Mouse (Mus musculus) liver, embryonic 16.5 days (tissue): ENCODE measurements around the gene Strn. TPM values are rescaled to one million over a fixed set of nuclear protein-coding genes. Genes with fewer than 3 reads are reported as not detected.

Experiments used
- ATAC-seq: fragments of 200-750 bp; cut with Nextera tagmentation; 2 replicates; pipeline ENCODE4 v1.8.0; 2017; ENCODE audit warnings: low read depth, mild to moderate bottlenecking, moderate number of reproducible peaks, moderate library complexity
- H3K27ac ChIP-seq: fragments of 300-500 bp; sonication (generic); 2 replicates; pipeline ENCODE4 v1.5.1; 2014; ENCODE audit warnings: mild to moderate bottlenecking, low read length
- H3K27me3 ChIP-seq: fragments of 300-500 bp; sonication (generic); 2 replicates; pipeline ENCODE4 v1.6.1; 2014; ENCODE audit warnings: low read depth, low read length, mixed read lengths; ENCODE audit not compliant: control insufficient read depth, insufficient read depth
- H3K36me3 ChIP-seq: fragments of 300-500 bp; sonication (generic); 2 replicates; pipeline ENCODE4 v1.6.1; 2014; ENCODE audit warnings: mild to moderate bottlenecking; ENCODE audit not compliant: control insufficient read depth, insufficient read depth
- H3K4me1 ChIP-seq: fragments of 300-500 bp; sonication (generic); 2 replicates; pipeline ENCODE4 v1.6.1; 2014; ENCODE audit warnings: low read depth, low read length, mixed read lengths; ENCODE audit not compliant: control insufficient read depth
- H3K4me2 ChIP-seq: fragments of 300-500 bp; sonication (generic); 2 replicates; pipeline ENCODE4 v1.6.1; 2014; ENCODE audit warnings: low read depth, low read length, mixed read lengths
- H3K4me3 ChIP-seq: fragments of 300-500 bp; sonication (generic); 2 replicates; pipeline ENCODE4 v1.5.1; 2014; ENCODE audit warnings: low read depth, mild to moderate bottlenecking, low read length
- H3K9ac ChIP-seq: fragments of 300-500 bp; sonication (generic); 2 replicates; pipeline ENCODE4 v1.6.1; 2014; ENCODE audit warnings: low read depth, low read length
- H3K9me3 ChIP-seq: fragments of 300-500 bp; sonication (generic); replicated peaks from 2 replicates; pipeline ENCODE4 v1.6.1; 2016; ENCODE audit warnings: low read length; ENCODE audit not compliant: control insufficient read depth
- WGBS: fragments of 180-500 bp; shearing (Covaris S2); extraction: QIAGEN DNeasy Blood & Tissue Kit; methylation state at CpG from one replicate; pipeline ENCODE4 v1.1.7; 2014; ENCODE audit not compliant: insufficient replicate concordance; 5-methylcytosine and 5-hydroxymethylcytosine counted together
- polyA plus RNA-seq: library from polyadenylated mRNA; unstranded; fragments of >200 nt; fragmentation: Nextera tagmentation; extraction: Ambion mirVana; gene quantifications from 2 replicates; pipeline ENCODE4 v1.2.1, GENCODE M21; 2015

Strn gene
- polyA plus RNA-seq, 1 experiment from 2014 or later: 2.6 TPM

DNA sequence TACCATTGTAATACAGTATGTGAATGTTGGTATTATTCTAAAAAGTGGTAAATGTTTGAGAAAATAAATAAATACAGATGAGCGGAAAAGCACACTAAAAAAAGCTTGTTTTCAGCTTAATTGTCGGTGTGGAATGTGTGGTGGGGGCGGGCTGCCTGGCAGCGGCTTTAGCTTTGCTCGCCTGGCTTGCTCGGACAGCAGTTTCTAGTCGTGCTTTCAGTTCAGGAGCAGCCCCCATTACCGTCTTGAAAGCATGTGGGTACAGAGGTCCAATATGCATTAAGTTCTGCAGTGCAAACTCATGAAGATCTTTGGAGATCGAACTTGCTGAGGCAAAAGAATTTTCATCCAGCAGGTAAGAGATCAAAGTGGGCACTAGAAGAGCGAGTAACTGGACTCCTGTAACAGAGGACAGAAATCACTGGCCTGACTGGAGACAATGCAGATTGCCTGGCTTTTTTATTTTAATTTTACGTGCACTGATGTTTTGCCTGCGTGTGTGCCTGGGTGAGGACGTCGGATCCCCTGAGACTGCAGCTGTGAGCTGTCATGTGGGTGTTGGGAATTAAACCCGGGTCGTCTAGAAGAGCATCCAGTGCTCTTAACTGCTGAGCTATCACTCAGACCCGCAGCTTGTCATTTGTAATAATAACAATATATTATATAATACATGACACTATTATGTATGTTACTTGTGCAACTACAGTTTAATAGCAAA is 16.1 kb upstream of the Strn start:
- WGBS: 80% methylated on average over 17 of the region's 17 CpGs

DNA sequence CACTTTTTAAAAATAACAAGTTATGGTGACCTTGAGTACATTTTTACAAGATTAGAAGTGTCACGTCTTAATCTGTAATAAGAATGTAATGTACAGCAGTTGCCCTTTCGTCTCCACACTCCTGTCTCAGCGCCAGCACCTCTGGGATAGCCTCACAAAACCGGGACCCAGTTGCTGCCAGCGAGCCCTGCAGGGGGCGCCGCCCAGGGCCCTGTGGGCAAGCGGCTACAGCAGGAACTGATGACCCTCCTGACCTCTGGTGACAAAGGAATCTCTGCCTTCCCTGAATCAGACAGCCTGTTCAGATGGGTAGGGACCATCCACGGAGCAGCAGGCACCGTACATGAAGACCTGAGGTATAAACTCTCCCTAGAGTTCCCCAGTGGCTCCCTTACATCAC is 15.1 kb upstream of the Strn start:
- Histone ChIP-seq H3K4me1 (no peaks in the 10 kb centered on the region), H3K9ac (no peak overlapping the region), H3K36me3 (no peaks in the 10 kb centered on the region), H3K4me3 (no peak overlapping the region), H3K9me3 (no peaks in the 10 kb centered on the region), H3K27me3 (no peaks in the 10 kb centered on the region), H3K27ac (no peak overlapping the region), H3K4me2 (no peak overlapping the region)
- ATAC-seq: no peak
- 76% methylated on average over 10 of the region's 10 CpGs for WGBS

More for the DNA sequence above, 16.1 kb upstream of the Strn start:
- Histone ChIP-seq H3K36me3 (no peaks in the 10 kb centered on the region), H3K4me3 (no peak overlapping the region), H3K27ac (no peak overlapping the region), H3K4me2 (no peak overlapping the region), H3K9me3 (no peaks in the 10 kb centered on the region), H3K9ac (no peak overlapping the region), H3K4me1 (no peaks in the 10 kb centered on the region), H3K27me3 (no peaks in the 10 kb centered on the region)
- no peak for ATAC-seq

DNA sequence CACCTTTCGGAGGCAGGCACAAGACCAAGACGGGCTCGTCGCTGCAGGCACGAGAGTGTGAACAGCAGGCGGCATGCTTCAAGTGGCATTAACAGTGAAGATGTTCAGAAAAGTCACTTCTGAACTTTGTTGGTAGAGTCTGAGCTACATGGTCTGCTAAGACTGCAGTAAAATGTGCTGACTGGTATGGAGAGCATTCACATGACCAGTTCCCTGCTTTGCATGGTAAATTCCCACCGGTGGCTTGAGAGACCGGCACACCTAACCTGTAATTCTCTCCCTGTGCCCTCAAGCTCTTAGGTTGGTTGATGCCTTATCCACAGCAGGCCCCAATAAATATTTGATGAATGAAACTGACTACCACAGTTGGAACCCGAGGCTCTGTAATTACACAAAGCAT is 11.4 kb upstream of the Strn start:
- H3K27me3 ChIP-seq: no peaks in the 10 kb centered on the region
- H3K36me3 ChIP-seq: no peaks in the 10 kb centered on the region
- H3K4me3 ChIP-seq: no peak overlapping the region
- H3K4me1 ChIP-seq: no peaks in the 10 kb centered on the region
- H3K9ac ChIP-seq: no peak overlapping the region
- H3K27ac ChIP-seq: no peak overlapping the region
- H3K9me3 ChIP-seq: no peaks in the 10 kb centered on the region
- ATAC-seq: no peak
- WGBS: 84% methylated on average over 9 of the region's 9 CpGs
- H3K4me2 ChIP-seq: no peak overlapping the region

DNA sequence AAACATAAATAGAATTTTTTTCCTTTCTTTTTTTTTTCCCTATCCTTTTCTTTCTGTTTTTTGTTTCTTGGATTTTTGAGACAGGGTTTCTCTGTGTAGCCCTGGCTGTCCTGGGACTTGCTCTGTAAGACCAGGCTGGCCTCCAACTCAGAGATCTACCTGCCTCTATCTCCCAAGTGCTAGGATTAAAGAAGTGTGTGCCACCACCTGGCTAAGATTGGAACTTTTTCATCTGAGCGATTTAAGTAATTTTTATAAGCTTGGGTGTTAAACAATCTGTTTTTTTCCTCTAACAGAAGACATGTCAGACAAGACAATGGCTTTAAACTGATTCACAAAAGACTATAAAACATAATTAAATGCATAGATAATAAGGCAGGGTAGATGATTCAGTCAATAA is 1.4 kb upstream of the Strn start:
- no peak for ATAC-seq
- WGBS: 40% methylated on average over 1 of the region's 1 CpGs

DNA sequence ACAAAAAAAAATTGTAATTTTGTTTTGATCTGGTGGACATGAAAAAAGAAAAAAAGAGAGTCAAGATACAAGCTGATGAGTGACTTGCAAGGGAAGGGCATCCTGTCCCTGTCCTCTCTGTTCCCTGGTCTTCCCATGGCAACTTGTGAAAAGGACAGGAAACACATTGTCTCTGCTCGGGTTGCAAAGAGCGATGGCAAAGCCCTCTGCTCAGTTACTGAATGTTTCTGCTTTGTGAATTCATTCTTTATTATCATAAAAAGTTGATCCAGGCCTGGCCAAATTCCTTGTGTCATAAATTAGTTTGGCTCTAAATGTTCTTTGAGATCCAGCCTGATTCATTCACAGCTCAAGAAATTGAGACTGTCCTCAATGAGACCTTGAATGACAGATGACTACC is 775 bp upstream of the Strn start:
- Histone ChIP-seq H3K9ac (no peak overlapping the region), H3K27ac (no peak overlapping the region), H3K9me3 (no peaks in the 10 kb centered on the region), H3K36me3 (no peaks in the 10 kb centered on the region), H3K4me1 (peaks cover 18% of the 10 kb centered on the region), H3K4me3 (no peak overlapping the region), H3K4me2 (no peak overlapping the region), H3K27me3 (no peaks in the 10 kb centered on the region)
- 56% methylated on average over 2 of the region's 2 CpGs for WGBS
- no peak for ATAC-seq

More for the DNA sequence above, 1.4 kb upstream of the Strn start:
- no peaks in the 10 kb centered on the region for H3K36me3 ChIP-seq
- no peak overlapping the region for H3K9ac ChIP-seq
- no peaks in the 10 kb centered on the region for H3K27me3 ChIP-seq
- H3K4me3 ChIP-seq: no peak overlapping the region
- H3K4me1 ChIP-seq: peaks cover 18% of the 10 kb centered on the region
- H3K4me2 ChIP-seq: no peak overlapping the region
- no peak overlapping the region for H3K27ac ChIP-seq
- no peaks in the 10 kb centered on the region for H3K9me3 ChIP-seq

DNA sequence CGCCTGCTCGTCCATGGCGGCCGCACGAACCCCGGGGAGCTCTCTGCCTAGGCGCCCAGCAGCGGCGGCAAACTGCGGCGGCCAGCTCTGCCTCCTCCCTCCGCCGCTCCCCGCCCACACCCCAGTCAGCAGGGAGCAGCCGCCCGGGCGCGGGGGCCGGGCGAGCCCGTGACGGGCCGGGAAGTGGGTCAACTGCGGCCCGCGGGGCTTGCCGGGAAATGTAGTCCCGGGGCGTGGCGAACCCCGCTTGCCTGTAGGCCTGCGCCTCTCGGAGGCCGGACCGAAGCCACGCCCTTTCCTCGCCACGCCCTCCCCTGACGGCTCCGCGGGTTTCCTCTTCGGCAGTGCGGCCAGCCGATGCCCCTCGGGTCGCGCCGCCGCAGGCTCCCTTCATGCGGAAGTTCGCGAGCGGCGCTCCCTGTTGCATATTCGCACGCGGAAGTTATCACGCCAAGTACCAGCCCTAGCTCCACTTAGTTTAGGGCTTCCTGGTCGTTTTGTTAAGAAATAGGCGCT is 465 bp downstream of the Strn start:
- peak overlapping the region; percentile 96 for H3K27ac ChIP-seq
- peak overlapping the region; percentile 89 for H3K4me2 ChIP-seq
- WGBS: under 1% methylated on average over 60 of the region's 60 CpGs
- peak overlapping the region; percentile 96 for H3K4me3 ChIP-seq
- H3K4me1 ChIP-seq: peaks cover 18% of the 10 kb centered on the region
- ATAC-seq: peak; percentile 98
- peak overlapping the region; percentile 98 for H3K9ac ChIP-seq
- H3K27me3 ChIP-seq: no peaks in the 10 kb centered on the region
- H3K36me3 ChIP-seq: no peaks in the 10 kb centered on the region
- no peaks in the 10 kb centered on the region for H3K9me3 ChIP-seq

DNA sequence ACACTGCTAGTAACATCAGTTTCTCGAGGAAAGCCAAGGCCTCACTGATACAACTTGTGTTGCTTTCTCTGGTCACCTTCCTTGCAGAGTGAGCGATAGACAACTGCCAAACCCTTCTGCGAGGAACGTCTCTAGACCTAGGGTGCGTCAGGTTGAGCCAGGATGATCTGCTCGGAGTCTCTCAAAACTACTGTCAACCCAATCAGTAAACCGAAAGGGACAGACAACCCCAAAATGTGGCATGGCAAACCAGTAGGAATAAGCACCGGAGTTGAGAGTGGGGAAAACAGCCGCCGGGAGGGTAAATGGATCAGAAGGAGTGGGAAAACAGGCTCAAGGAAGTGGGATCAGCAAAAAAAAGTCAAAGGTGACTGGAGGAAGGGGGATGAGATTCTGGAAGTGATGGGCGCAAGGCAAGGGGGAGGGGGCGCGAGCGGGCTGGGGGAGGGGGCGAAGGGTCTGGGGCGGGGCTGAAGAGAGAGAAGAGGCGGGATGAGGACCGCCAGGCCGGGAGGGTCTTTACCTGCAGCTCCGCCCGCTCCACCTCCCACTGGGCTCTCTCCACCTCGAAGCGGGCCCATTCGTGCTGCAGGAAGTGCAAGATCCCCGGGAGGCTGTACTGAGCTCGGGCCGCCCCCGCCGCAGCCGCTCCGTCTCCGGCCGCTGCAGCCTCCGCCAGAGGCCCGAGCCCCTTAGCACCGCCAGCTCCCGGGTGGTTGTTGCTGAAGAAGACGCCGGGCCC is 1.1 kb downstream of the Strn start:
- H3K4me1 ChIP-seq: peaks cover 18% of the 10 kb centered on the region
- H3K27ac ChIP-seq: peak overlapping the region; percentile 96
- no peaks in the 10 kb centered on the region for H3K9me3 ChIP-seq
- no peaks in the 10 kb centered on the region for H3K27me3 ChIP-seq
- H3K4me2 ChIP-seq: peak overlapping the region; percentile 77
- peak overlapping the region; percentile 96 for H3K4me3 ChIP-seq
- no peaks in the 10 kb centered on the region for H3K36me3 ChIP-seq
- peak overlapping the region; percentile 98 for H3K9ac ChIP-seq
- WGBS: under 1% methylated on average over 37 of the region's 39 CpGs
- ATAC-seq: peak; percentile 62

DNA sequence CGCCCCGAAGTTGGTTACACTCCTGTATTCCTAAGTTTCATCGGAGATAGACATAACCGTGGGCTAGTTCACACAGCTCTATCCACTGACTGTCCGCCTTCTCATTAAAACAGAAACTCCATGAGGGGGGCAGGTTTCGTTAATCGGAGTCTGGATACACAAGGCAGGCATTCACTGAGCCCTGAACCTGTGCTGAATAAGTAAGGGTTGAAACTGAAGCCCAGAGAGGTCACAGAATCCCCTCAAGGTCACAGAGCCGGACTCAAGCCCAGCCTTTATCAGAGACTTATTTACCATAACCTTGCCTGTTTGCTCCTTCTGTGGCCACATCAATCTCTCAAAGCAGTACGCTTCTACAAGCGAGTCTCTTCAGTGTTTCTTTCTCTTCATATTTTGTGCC is 2.2 kb downstream of the Strn start:
- Histone ChIP-seq H3K4me3 (no peak overlapping the region; the same call in 1 of the 2 replicates), H3K36me3 (no peaks in the 10 kb centered on the region), H3K27ac (no peak overlapping the region), H3K27me3 (no peaks in the 10 kb centered on the region), H3K9ac (no peak overlapping the region), H3K9me3 (no peaks in the 10 kb centered on the region), H3K4me2 (peak overlapping the region; percentile 77), H3K4me1 (peaks cover 18% of the 10 kb centered on the region)
- WGBS: 71% methylated on average over 10 of the region's 10 CpGs
- no peak for ATAC-seq

DNA sequence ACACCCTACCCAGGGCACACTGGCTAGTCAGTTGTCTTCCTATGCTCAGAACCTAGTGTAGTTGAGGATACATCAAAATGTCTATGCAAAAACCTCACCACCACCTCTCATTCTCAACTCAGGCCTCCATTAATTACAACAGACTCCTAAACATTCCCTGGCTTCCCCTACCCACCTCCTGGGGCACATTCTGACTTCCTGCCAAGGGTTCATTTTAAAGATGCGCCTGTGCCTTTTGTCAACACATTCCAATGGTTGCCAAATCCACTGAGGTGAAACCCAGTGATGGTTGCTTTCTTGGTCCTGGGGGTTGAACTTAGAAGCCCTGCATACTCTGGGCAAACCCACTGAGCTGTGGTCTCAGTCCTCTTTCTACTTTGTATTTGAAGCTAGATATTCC is 4.9 kb downstream of the Strn start:
- no peak overlapping the region for H3K27ac ChIP-seq
- no peaks in the 10 kb centered on the region for H3K36me3 ChIP-seq
- no peak overlapping the region for H3K4me2 ChIP-seq
- no peaks in the 10 kb centered on the region for H3K9me3 ChIP-seq
- H3K4me1 ChIP-seq: peaks cover 15% of the 10 kb centered on the region
- no peak overlapping the region for H3K4me3 ChIP-seq
- 77% methylated on average over 1 of the region's 1 CpGs for WGBS
- H3K27me3 ChIP-seq: no peaks in the 10 kb centered on the region
- H3K9ac ChIP-seq: no peak overlapping the region
- no peak for ATAC-seq
